Mouse (Mus musculus) ES-Bruce4 (cell line): Measurements from ENCODE around the gene Icosl.

Experiments used
- CTCF ChIP-seq: IDR thresholded peaks from one replicate; pipeline ENCODE4 v1.8.1; 2011; ENCODE audit warnings: low read depth, low read length
- EP300 ChIP-seq: IDR thresholded peaks from 2 replicates; pipeline ENCODE4 v1.6.1; 2011; ENCODE audit warnings: low read depth, low read length; ENCODE audit not compliant: insufficient read depth

- TF ChIP-seq EP300 = 0 out of 2 replicates have a peak, but pooled peaks have one; percentile 27
- no peak for TF ChIP-seq CTCF
These were observed 45.5 kb downstream of the Icosl start for GRCm38 (mm10) chr10:78114521-78115092.
